ENCODE assay signal across 8 mouse cellular contexts in genomic region chr13:23533560-23534367, GRCm38 (mm10). TPM values are rescaled to one million over a fixed set of nuclear protein-coding genes. Genes with fewer than 3 reads are reported as not detected.
A peak's percentile ranks its signal among the peaks of the same experiment; 100 is the strongest.
DNase-seq lines count a peak whose midpoint lies in the region; ATAC-seq and TF ChIP-seq lines count a peak whose summit lies in the region.
"Not testable (repeated sequence)": the region's sequence is repeated elsewhere in the genome, so short reads cannot be mapped to it uniquely, and the experiment has no call there.

Hist1h2af (plus strand) TSS chr13:23533906.

- peak; percentile 73 for ATAC-seq in cerebellum, adult (ENCODE audit: insufficient number of reproducible peaks, low FRiP score, low TSS enrichment)
- ATAC-seq in forebrain, embryonic 13.5 days, result peak; percentile 46
- peak; percentile 36 for ATAC-seq in liver, embryonic 14.5 days (ENCODE audit: insufficient read depth)
- peak; percentile 57 for ATAC-seq in stomach, embryonic 15.5 days (ENCODE audit: insufficient read depth, low FRiP score, low read depth)

- WGBS in forebrain, embryonic 13.5 days, result under 1% methylated on average over 27 of the region's 53 CpGs
- 0% methylated on average over 25 of the region's 53 CpGs for WGBS in liver, embryonic 14.5 days (ENCODE audit: insufficient replicate concordance)
- under 1% methylated on average over 32 of the region's 53 CpGs for WGBS in stomach, embryonic 15.5 days

- peak; percentile 39 to 66 for DNase-seq in heart, postnatal 14 days
- peak; percentile 73 to 83 for DNase-seq in kidney, postnatal 4 days
- peak; percentile 91 to 92 (median 92) for DNase-seq in liver, embryonic 14.5 days (ENCODE audit: low read depth in 3 of 3, low spot score in 3 of 3)
- DNase-seq in naive thymus-derived CD4-positive, alpha-beta T cell, adult 2 months (ENCODE audit: low read depth), result peak; percentile 73

- peak within 1 kb of the TSS; percentile 99 for H3K27ac ChIP-seq in ES-Bruce4 (ENCODE audit: insufficient read depth, low read length)
- peak within 1 kb of the TSS; percentile 98 for H3K27ac ChIP-seq in forebrain, embryonic 13.5 days
- peak within 1 kb of the TSS; percentile 100 for H3K27ac ChIP-seq in liver, embryonic 14.5 days
- H3K27ac ChIP-seq in stomach, embryonic 15.5 days, result peak within 1 kb of the TSS; percentile 98

- intact Hi-C loops in heart, postnatal 14 days (cut with DNase I), result loop anchor here (5.0 kb wide), 1 partner anchor 49 kb away; the partner anchor contains the start of gene Hist1h4d

- peak within 1 kb of the TSS; percentile 99 for H3K9ac ChIP-seq in ES-Bruce4 (ENCODE audit: low read depth, poor library complexity, severe bottlenecking)
- peak within 1 kb of the TSS; percentile 85 for H3K9ac ChIP-seq in forebrain, embryonic 13.5 days
- peak within 1 kb of the TSS; percentile 99 for H3K9ac ChIP-seq in liver, embryonic 14.5 days (replicated peaks)
- peak within 1 kb of the TSS; percentile 34; the same call in 1 of the 2 replicates for H3K9ac ChIP-seq in stomach, embryonic 15.5 days

- peak within 1 kb of the TSS; percentile 75 for H3K4me3 ChIP-seq in ES-Bruce4 (ENCODE audit: low read depth, low read length)
- peak within 1 kb of the TSS; percentile 58 for H3K4me3 ChIP-seq in forebrain, embryonic 13.5 days
- H3K4me3 ChIP-seq in liver, embryonic 14.5 days (ENCODE audit: insufficient read depth in 1 of 2, low read depth in 2 of 2, low read length in 2 of 2), result peak within 1 kb of the TSS; percentile 74 to 84
- peak within 1 kb of the TSS; percentile 50 for H3K4me3 ChIP-seq in stomach, embryonic 15.5 days (replicated peaks)

- not testable (repeated sequence) for TF ChIP-seq CTCF in ES-Bruce4 (IDR thresholded peaks at IDR 0.05; ENCODE audit: low read depth, low read length)
- TF ChIP-seq CTCF in liver, embryonic 14.5 days (IDR thresholded peaks at IDR 0.05; ENCODE audit: low read depth), result peak; percentile 25

- H3K9me3 ChIP-seq in ES-Bruce4 (replicated peaks; ENCODE audit: control insufficient read depth, insufficient read depth, low read length, poor library complexity, severe bottlenecking); forebrain, embryonic 13.5 days (replicated peaks); liver, embryonic 14.5 days (ENCODE audit: control insufficient read depth, low read length); stomach, embryonic 15.5 days: not testable (repeated sequence)

- TF ChIP-seq POLR2A in ES-Bruce4 (IDR thresholded peaks at IDR 0.05; ENCODE audit: insufficient read depth, low read length), result not testable (repeated sequence)

- H3K4me2 ChIP-seq in forebrain, embryonic 13.5 days, result peak within 1 kb of the TSS; percentile 61
- peak within 1 kb of the TSS; percentile 95 for H3K4me2 ChIP-seq in liver, embryonic 14.5 days (ENCODE audit: low read depth)
- H3K4me2 ChIP-seq in stomach, embryonic 15.5 days, result peak within 1 kb of the TSS; percentile 70

- not testable (repeated sequence) for H3K4me1 ChIP-seq in ES-Bruce4 (ENCODE audit: control insufficient read depth, insufficient read depth, low read length)
- H3K4me1 ChIP-seq in forebrain, embryonic 13.5 days, result peaks cover 52% of the 10 kb centered on the region
- peaks cover 23 to 24% of the 10 kb centered on the region in 2 experiments for H3K4me1 ChIP-seq in liver, embryonic 14.5 days (replicated peaks; ENCODE audit: control insufficient read depth in 2 of 2, insufficient read depth in 2 of 2, low read length in 1 of 2)
- H3K4me1 ChIP-seq in stomach, embryonic 15.5 days, result peaks cover 21% of the 10 kb centered on the region

- TF ChIP-seq EP300 in ES-Bruce4 (IDR thresholded peaks at IDR 0.05; ENCODE audit: insufficient read depth, low read depth, low read length); liver, embryonic 14.5 days (IDR thresholded peaks at IDR 0.05; ENCODE audit: low read depth): not testable (repeated sequence)

- not testable (repeated sequence) for H3K27me3 ChIP-seq in ES-Bruce4 (ENCODE audit: control insufficient read depth, insufficient read depth, low read length, poor library complexity, severe bottlenecking); forebrain, embryonic 13.5 days; liver, embryonic 14.5 days (ENCODE audit: control insufficient read depth, insufficient read depth, low read length); stomach, embryonic 15.5 days (replicated peaks)

- H3K36me3 ChIP-seq in ES-Bruce4 (ENCODE audit: control insufficient read depth, insufficient read depth, low read length, poor library complexity, severe bottlenecking); forebrain, embryonic 13.5 days (ENCODE audit: poor library complexity, severe bottlenecking); liver, embryonic 14.5 days (replicated peaks; ENCODE audit: control insufficient read depth, insufficient read depth, low read depth); stomach, embryonic 15.5 days: not testable (repeated sequence)

RNA-seq across cellular contexts. Expression of gene Hist1h2af, which starts in this region (rescaled TPM):
- 68.8 and 97.9 TPM in 2 replicates for polyA plus RNA-seq in ES-Bruce4 (2011; ENCODE audit: insufficient read depth, insufficient read length, low read depth, missing spikeins)
- polyA plus RNA-seq in forebrain, embryonic 13.5 days (2015; fragmentation: Nextera tagmentation; extraction: Ambion mirVana), result 9.5 and 10.0 TPM in 2 replicates
- total RNA-seq in heart, postnatal 14 days (2021), result 100 to 1,000 TPM in 1 of 2 experiments, 10 to 100 TPM in 1; 49.0 to 131 TPM
- polyA plus RNA-seq in liver, embryonic 14.5 days (2012; rRNA removed), result 375 and 609 TPM in 2 replicates
- 14.2 and 17.4 TPM in 2 replicates for polyA plus RNA-seq in liver, embryonic 14.5 days (2014; fragmentation: Nextera tagmentation; extraction: Ambion mirVana)
- polyA plus RNA-seq in stomach, embryonic 15.5 days (2015; fragmentation: Nextera tagmentation; extraction: Ambion mirVana), result 4.1 and 13.0 TPM in 2 replicates

Comparison
In these comparisons a context has a peak if more than half of its experiments do, and no peak if none do; other contexts are left out.
1. Peak in every context shown above with its lines: DNase-seq, ATAC-seq, H3K4me3 ChIP-seq and H3K27ac ChIP-seq.
2. H3K9ac ChIP-seq: peak in every context shown above with its lines; median percentile 99 in ES-Bruce4; 99 in liver, embryonic 14.5 days; 85 in forebrain, embryonic 13.5 days; 34 in stomach, embryonic 15.5 days.